Mouse (Mus musculus) embryonic facial prominence, embryonic 13.5 days (tissue): ENCODE measurements around the gene Map3k20. TPM values are rescaled to one million over a fixed set of nuclear protein-coding genes. Genes with fewer than 3 reads are reported as not detected.

Source experiments
- ATAC-seq: fragments of 200-750 bp; cut with Nextera tagmentation; 2 replicates; pipeline ENCODE4 v1.8.0; 2017; ENCODE audit warnings: low read depth; ENCODE audit not compliant: insufficient number of reproducible peaks, insufficient read depth, low FRiP score, low TSS enrichment
- H3K27ac ChIP-seq: fragments of 300-500 bp; sonication (generic); 2 replicates; pipeline ENCODE4 v1.5.1; 2015; ENCODE audit warnings: moderate library complexity, mild to moderate bottlenecking, inconsistent platforms
- H3K27me3 ChIP-seq: fragments of 300-500 bp; sonication (generic); 2 replicates; pipeline ENCODE4 v1.6.1; 2015; ENCODE audit warnings: mild to moderate bottlenecking, inconsistent platforms
- H3K36me3 ChIP-seq: fragments of 300-500 bp; sonication (generic); 2 replicates; pipeline ENCODE4 v1.6.1; 2015; ENCODE audit warnings: mild to moderate bottlenecking, inconsistent platforms
- H3K4me1 ChIP-seq: fragments of 300-500 bp; sonication (generic); 2 replicates; pipeline ENCODE4 v1.6.1; 2015; ENCODE audit warnings: inconsistent platforms
- H3K4me2 ChIP-seq: fragments of 300-500 bp; sonication (generic); 2 replicates; pipeline ENCODE4 v1.6.1; 2015; ENCODE audit warnings: moderate library complexity, mild to moderate bottlenecking, inconsistent platforms
- H3K4me3 ChIP-seq: fragments of 300-500 bp; sonication (generic); 2 replicates; pipeline ENCODE4 v1.5.1; 2015; ENCODE audit warnings: mild to moderate bottlenecking, inconsistent platforms
- H3K9ac ChIP-seq: fragments of 300-500 bp; sonication (generic); 2 replicates; pipeline ENCODE4 v1.6.1; 2015; ENCODE audit warnings: mild to moderate bottlenecking, inconsistent platforms
- H3K9me3 ChIP-seq: fragments of 300-500 bp; sonication (generic); 2 replicates; pipeline ENCODE4 v1.6.1; 2016; ENCODE audit warnings: inconsistent platforms
- WGBS: fragments of 180-500 bp; shearing (Covaris S2); methylation state at CpG from one replicate; pipeline ENCODE4 v1.1.7; 2015; ENCODE audit warnings: mixed read lengths; 5-methylcytosine and 5-hydroxymethylcytosine counted together
- polyA plus RNA-seq: library from polyadenylated mRNA; unstranded; fragments of >200 nt; fragmentation: Nextera tagmentation; extraction: Ambion mirVana; gene quantifications from 2 replicates; pipeline ENCODE4 v1.2.1, GENCODE M21; 2015

The Map3k20 gene
- polyA plus RNA-seq, 1 experiment from 2014 or later, result 17.6 TPM

DNA sequence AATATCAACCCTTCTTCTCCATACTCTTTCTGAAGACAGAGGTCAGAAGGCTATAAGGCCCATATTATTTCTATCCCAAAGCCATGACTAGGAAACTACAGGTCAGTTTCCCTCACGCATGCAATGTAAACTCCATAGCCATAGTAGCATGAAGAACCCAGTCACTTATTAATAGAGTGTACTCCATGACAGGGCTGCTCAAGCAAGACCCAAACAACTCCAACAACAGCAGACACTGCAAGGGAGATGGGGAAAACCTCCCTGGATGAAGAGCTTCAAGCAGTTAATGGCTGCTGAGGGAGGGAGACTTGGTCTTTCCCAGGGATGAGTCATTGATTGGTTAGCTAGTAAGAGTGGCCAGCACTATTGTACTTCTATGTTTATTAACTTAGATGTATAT lies 78.0 kb downstream of the Map3k20 start:
- Histone ChIP-seq H3K4me1 (no peaks in the 10 kb centered on the region), H3K27ac (no peak overlapping the region), H3K9me3 (no peaks in the 10 kb centered on the region), H3K4me2 (no peak overlapping the region), H3K36me3 (0 out of 2 replicates have a peak, but pooled peaks cover 3% of the 10 kb centered on the region), H3K4me3 (no peak overlapping the region), H3K27me3 (no peaks in the 10 kb centered on the region), H3K9ac (no peak overlapping the region)
- no peak for ATAC-seq
- 94% methylated on average over 1 of the region's 1 CpGs for WGBS

DNA sequence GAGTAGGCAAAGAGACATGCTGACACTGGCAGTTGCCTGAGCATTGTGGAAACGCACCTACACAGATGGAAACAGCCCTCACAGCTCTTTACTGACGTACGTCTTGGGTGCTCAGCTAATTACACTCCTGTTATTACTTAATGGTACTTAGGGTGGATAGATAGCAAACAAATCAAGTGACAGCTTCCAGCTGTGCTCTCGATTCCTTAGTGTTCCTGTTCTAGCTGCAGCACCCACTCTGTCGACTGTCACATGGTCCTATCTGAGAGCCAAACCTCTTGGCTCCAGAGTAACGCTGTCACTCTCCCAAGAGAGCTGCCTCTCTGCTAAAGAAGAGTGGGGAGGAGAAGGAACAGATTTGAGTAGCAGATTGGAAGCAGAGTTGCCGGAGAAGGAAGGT lies 80.5 kb downstream of the Map3k20 start:
- Histone ChIP-seq H3K36me3 (0 out of 2 replicates have a peak, but pooled peaks cover 3% of the 10 kb centered on the region), H3K4me3 (no peak overlapping the region), H3K27ac (no peak overlapping the region), H3K27me3 (no peaks in the 10 kb centered on the region), H3K9me3 (no peaks in the 10 kb centered on the region), H3K9ac (no peak overlapping the region), H3K4me2 (no peak overlapping the region), H3K4me1 (peaks cover 4% of the 10 kb centered on the region; the same call in 1 of the 2 replicates)
- 75% methylated on average over 7 of the region's 7 CpGs for WGBS
- ATAC-seq, result no peak

DNA sequence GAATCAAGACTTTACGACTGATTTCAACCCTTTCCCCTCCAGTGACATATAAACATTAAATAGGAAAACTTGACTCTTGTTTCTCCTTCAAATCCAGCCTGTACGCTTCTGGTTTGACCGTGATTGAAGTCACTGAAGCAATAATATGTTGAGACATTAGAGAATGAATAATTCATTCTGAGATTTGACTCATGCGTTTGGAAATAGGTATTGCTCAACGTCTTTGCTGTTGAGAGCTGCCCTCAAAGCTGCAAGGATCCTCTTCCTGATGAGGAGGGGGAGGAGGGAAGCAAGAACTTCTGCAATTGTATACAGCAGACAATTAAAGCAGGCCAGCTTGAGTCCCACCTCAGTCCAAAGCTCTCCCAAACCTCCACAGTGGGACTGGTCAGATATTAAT lies 81.1 kb downstream of the Map3k20 start:
- peaks cover 4% of the 10 kb centered on the region; the same call in 1 of the 2 replicates for H3K4me1 ChIP-seq
- no peak overlapping the region for H3K4me2 ChIP-seq
- ATAC-seq, result no peak
- H3K9ac ChIP-seq, result no peak overlapping the region
- H3K27ac ChIP-seq, result no peak overlapping the region
- H3K36me3 ChIP-seq, result 0 out of 2 replicates have a peak, but pooled peaks cover 3% of the 10 kb centered on the region
- no peaks in the 10 kb centered on the region for H3K27me3 ChIP-seq
- no peaks in the 10 kb centered on the region for H3K9me3 ChIP-seq
- WGBS, result 80% methylated on average over 5 of the region's 5 CpGs
- H3K4me3 ChIP-seq, result no peak overlapping the region

DNA sequence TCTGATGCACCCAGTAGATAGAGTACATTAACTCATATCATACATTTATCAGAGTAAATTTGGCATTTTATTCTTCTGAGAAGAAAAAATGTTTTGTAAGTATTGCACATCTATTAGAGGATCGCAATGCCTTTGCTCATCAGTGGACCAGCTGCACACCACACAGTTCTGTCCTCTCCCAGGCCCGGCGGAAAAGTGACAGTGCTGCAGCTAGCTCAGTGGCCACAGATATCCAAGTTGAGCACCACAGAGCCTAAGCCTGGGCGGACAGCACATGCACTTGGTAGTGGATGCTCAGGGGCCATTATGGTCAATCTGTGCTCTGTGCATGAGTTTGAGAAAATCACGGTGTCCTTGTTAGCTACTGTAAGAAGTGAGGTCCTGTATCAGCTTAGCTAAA lies 82.4 kb downstream of the Map3k20 start:
- H3K4me1 ChIP-seq, result peaks cover 4% of the 10 kb centered on the region; the same call in 1 of the 2 replicates
- H3K9ac ChIP-seq, result no peak overlapping the region
- no peaks in the 10 kb centered on the region for H3K9me3 ChIP-seq
- no peaks in the 10 kb centered on the region for H3K27me3 ChIP-seq
- peaks cover 8% of the 10 kb centered on the region; the same call in 1 of the 2 replicates for H3K36me3 ChIP-seq
- no peak for ATAC-seq
- no peak overlapping the region for H3K4me2 ChIP-seq
- H3K27ac ChIP-seq, result no peak overlapping the region
- no peak overlapping the region for H3K4me3 ChIP-seq
- WGBS, result 94% methylated on average over 5 of the region's 5 CpGs

- peaks cover 9% of the 10 kb centered on the region; the same call in 1 of the 2 replicates for H3K36me3 ChIP-seq
- 72% methylated on average over 6 of the region's 6 CpGs for WGBS
- ATAC-seq, result no peak
- H3K27ac ChIP-seq, result peak overlapping the region; percentile 28
- no peaks in the 10 kb centered on the region for H3K27me3 ChIP-seq
- H3K4me3 ChIP-seq, result no peak overlapping the region
- no peak overlapping the region for H3K4me2 ChIP-seq
- peaks cover 4% of the 10 kb centered on the region; the same call in 1 of the 2 replicates for H3K4me1 ChIP-seq
- H3K9ac ChIP-seq, result no peak overlapping the region
- no peaks in the 10 kb centered on the region for H3K9me3 ChIP-seq
These were observed 83.7 kb downstream of the Map3k20 start for GRCm38 (mm10) chr2:72369140-72369600.

DNA sequence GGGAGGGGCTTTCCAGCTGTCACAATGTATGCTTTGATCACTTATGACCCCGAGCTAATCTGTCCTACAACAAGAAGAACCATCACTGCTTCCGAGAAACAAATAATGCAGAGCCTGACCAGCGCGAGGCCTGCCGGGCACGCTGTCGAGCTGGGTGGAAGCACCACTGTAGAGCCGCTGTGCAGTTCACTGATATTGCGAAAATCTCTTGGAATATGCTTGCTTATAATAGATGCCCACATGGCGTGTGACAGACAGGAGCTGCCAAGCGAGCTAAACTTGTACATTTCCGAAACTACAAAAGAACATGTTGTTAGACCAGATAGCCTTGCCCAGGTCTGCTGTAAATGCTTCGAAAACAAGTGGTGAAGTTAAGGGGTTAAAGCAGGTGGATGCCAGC lies 86.7 kb downstream of the Map3k20 start:
- H3K9ac ChIP-seq, result no peak overlapping the region
- H3K27me3 ChIP-seq, result no peaks in the 10 kb centered on the region
- no peak overlapping the region for H3K4me3 ChIP-seq
- H3K36me3 ChIP-seq, result peaks cover 10% of the 10 kb centered on the region
- no peaks in the 10 kb centered on the region for H3K9me3 ChIP-seq
- no peak for ATAC-seq
- peaks cover 4% of the 10 kb centered on the region; the same call in 1 of the 2 replicates for H3K4me1 ChIP-seq
- 79% methylated on average over 13 of the region's 13 CpGs for WGBS
- no peak overlapping the region for H3K4me2 ChIP-seq
- no peak overlapping the region for H3K27ac ChIP-seq

DNA sequence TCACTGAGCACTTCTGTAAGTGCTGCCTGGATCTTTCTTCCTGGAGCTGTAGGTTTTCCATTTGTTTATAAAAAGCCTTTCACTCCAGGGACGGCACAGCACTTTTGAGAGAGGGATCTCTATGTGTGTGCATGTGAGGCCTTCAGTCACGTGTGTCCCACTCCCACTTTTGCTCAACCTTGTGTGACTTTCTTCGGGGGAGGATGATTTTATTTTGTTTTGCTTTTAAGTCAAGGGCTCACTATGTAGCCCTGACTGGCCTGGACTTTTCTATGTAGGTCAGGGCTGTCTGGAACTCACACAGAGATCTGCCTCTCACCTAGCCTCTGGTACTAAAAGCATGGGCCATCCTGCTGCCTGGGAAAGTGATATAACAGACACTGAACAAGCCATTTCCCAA lies 88.6 kb downstream of the Map3k20 start:
- Histone ChIP-seq H3K4me2 (no peak overlapping the region), H3K9ac (no peak overlapping the region), H3K4me1 (peaks cover 3% of the 10 kb centered on the region; the same call in 1 of the 2 replicates), H3K27me3 (no peaks in the 10 kb centered on the region), H3K36me3 (peaks cover 14% of the 10 kb centered on the region), H3K9me3 (no peaks in the 10 kb centered on the region), H3K4me3 (no peak overlapping the region), H3K27ac (no peak overlapping the region)
- no peak for ATAC-seq
- WGBS, result 84% methylated on average over 3 of the region's 3 CpGs

GRCm38 (mm10) chr2:72375877-72376276 lies 90.4 kb downstream of the Map3k20 start:
- no peak overlapping the region for H3K4me2 ChIP-seq
- no peak for ATAC-seq
- no peak overlapping the region for H3K4me3 ChIP-seq
- 82% methylated on average over 3 of the region's 3 CpGs for WGBS
- H3K9ac ChIP-seq, result no peak overlapping the region
- no peaks in the 10 kb centered on the region for H3K27me3 ChIP-seq
- no peak overlapping the region for H3K27ac ChIP-seq
- peaks cover 24% of the 10 kb centered on the region for H3K36me3 ChIP-seq
- H3K9me3 ChIP-seq, result no peaks in the 10 kb centered on the region
- H3K4me1 ChIP-seq, result no peaks in the 10 kb centered on the region

- Histone ChIP-seq H3K4me1 (no peaks in the 10 kb centered on the region), H3K9me3 (no peaks in the 10 kb centered on the region), H3K9ac (no peak overlapping the region), H3K4me2 (no peak overlapping the region), H3K27ac (no peak overlapping the region), H3K27me3 (no peaks in the 10 kb centered on the region), H3K4me3 (no peak overlapping the region), H3K36me3 (peaks cover 21% of the 10 kb centered on the region)
- 85% methylated on average over 5 of the region's 5 CpGs for WGBS
- no peak for ATAC-seq
These were observed 91.5 kb downstream of the Map3k20 start for GRCm38 (mm10) chr2:72376946-72377345.

GRCm38 (mm10) chr2:72379425-72379824 lies 94.0 kb downstream of the Map3k20 start:
- Histone ChIP-seq H3K4me3 (no peak overlapping the region), H3K9me3 (no peaks in the 10 kb centered on the region), H3K4me2 (no peak overlapping the region), H3K36me3 (peaks cover 15% of the 10 kb centered on the region), H3K4me1 (peaks cover 10% of the 10 kb centered on the region; the same call in 1 of the 2 replicates), H3K27ac (no peak overlapping the region), H3K9ac (no peak overlapping the region), H3K27me3 (no peaks in the 10 kb centered on the region)
- 88% methylated on average over 11 of the region's 11 CpGs for WGBS
- no peak for ATAC-seq

DNA sequence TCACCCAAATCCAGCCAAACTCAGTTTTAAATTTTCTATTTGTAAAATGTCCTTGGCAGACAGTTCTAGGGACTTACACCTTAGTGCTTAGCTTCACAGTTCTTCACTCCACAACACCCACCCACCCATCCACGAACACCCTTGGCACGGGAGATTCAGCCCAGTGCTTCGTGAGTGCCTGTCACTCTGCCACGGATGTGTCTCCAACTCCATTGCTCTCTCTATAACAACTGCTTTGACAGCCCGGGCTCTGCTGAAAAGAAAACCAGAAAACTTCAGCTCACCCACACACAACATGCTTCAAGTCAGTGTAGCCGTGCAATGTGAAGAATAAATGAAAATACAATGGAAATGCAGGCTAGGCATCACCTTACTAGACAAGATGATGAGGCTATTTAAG lies 97.2 kb downstream of the Map3k20 start:
- Histone ChIP-seq H3K4me1 (peaks cover 13% of the 10 kb centered on the region; the same call in 1 of the 2 replicates), H3K27ac (no peak overlapping the region), H3K4me3 (no peak overlapping the region), H3K36me3 (peaks cover 13% of the 10 kb centered on the region), H3K9ac (no peak overlapping the region), H3K9me3 (no peaks in the 10 kb centered on the region), H3K27me3 (no peaks in the 10 kb centered on the region), H3K4me2 (no peak overlapping the region)
- 74% methylated on average over 6 of the region's 6 CpGs for WGBS
- no peak for ATAC-seq

- no peak for ATAC-seq
- no peaks in the 10 kb centered on the region for H3K9me3 ChIP-seq
- H3K36me3 ChIP-seq, result peaks cover 13% of the 10 kb centered on the region
- no peaks in the 10 kb centered on the region for H3K27me3 ChIP-seq
- no peak overlapping the region for H3K27ac ChIP-seq
- H3K9ac ChIP-seq, result no peak overlapping the region
- no peak overlapping the region for H3K4me2 ChIP-seq
- H3K4me3 ChIP-seq, result no peak overlapping the region
- peaks cover 13% of the 10 kb centered on the region; the same call in 1 of the 2 replicates for H3K4me1 ChIP-seq
- WGBS, result 66% methylated on average over 11 of the region's 11 CpGs
These were observed 97.9 kb downstream of the Map3k20 start for GRCm38 (mm10) chr2:72383321-72383720.
